Mouse (Mus musculus): Measurements from ENCODE around the gene A730049H05Rik. TPM values are rescaled to one million over a fixed set of nuclear protein-coding genes. Genes with fewer than 3 reads are reported as not detected.

A730049H05Rik gene
- total RNA-seq (2021) = under 1 TPM; 0.33 to 0.43 TPM

DNA sequence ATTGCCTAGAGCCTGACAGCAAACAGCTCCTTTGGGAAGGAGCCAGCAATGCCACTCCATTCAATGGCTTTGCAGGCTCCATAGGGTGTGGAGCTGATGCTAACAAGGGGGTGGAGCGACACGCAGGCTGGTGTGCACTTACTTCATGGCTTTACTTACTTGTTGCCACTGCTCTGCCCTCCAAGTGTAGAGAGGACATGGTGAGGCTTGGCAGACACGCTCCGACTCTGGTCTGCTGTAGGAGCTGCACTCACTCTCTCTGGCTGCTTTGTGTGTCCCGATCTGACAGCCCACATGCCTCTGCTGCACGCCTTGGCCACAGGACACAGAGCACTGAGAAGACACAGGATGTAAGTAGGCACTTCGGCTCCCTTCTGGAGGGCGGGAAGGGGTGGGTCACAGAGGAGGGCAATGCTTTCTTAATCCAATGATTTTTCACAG is at the start of gene A730049H05Rik:
Gene A730049H05Rik (plus strand): TSS at position 168 of the 441 bp plus-strand sequence.
- no peak for DNase-seq

DNA sequence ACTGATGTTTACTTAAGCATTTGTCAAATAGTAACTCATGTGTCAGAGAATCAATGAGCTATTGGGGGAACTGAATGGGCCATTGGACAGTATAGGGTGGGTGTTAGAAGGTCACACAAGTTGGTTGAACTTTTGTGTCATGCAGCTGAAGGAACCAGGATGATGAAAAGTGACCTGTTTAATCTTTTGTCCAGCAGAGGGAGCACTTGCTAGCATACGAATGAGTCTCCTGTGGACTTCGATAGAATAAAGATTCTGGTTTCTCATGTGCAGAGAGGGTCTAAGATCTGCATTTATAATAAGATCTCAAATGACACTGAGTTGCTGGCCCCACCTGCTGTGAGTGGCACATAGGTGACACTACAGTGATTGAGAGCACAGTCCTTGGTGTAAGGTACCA is 39.9 kb upstream of the A730049H05Rik start:
- peak; percentile 27 for DNase-seq

DNA sequence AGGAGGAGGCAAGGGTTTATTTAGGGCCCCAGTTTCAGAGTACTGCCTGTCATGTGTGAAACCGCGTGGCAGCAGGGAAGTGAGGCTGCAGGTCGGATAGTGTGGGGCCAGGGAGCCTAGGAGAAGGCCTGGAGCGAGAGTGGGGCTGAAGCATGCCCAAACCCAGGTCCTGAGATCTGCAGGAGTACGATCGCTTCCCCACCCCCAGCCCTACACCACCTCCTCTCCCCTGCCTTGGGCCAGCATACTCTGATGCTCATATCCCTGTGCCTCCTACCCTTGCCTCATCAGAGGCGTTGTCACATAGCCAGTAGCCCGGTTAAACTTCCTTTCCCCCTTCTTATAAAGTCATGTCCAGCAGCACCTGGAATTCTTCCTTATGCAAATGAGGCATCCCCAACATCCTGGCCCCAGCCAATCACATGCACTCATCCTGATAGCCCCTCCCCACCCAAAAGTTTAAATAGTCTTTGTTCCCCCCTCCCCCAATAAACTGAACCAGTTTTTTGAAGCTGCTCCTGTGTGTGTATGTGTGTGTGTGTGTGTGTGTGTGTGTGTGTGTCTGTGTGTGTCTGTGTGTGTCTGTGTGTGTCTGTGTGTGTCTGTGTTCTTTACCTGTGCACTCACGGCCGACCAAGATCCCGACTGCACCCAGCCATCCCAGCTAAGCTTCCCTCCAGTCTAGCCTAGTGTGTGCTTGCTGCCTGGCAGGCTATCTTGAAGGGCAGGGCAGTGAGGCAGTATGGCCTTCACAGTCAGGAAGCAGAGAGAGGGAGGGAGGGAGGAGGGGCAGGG is 36.9 kb upstream of the A730049H05Rik start:
- no peak for DNase-seq

DNA sequence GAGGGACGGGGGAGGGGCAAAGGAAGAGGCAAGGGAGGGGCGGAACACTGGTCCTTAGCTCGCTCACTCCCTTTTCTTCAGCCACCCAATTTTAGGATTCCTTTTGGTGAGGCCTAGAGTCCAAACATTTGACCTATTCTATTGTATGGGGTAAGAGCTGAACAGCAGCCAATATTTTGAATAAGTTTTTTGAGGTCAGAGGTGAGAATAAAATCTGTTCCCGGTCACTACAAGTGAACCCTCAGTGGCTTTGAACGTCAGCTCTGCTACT is 36.4 kb upstream of the A730049H05Rik start:
- DNase-seq = no peak

DNA sequence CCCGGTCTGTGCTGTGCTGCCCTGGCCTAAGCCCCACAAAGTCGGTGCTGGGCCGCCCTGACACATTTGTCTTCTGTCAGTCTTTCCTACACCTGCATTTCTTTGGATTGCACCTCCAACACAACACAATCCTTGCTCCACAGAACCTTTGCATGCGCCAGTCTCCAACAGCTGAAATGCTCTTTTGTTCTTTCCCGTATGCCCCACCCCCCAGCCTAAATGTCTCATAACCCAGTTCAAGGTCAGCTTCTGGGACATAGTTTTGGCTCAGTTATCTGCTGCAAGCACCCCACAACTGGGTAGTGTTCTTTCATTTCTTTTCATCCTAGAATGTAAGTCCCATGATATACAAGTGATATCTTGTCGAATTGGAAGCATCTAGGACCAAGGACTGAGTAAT is 34.8 kb upstream of the A730049H05Rik start:
- no peak for DNase-seq

DNA sequence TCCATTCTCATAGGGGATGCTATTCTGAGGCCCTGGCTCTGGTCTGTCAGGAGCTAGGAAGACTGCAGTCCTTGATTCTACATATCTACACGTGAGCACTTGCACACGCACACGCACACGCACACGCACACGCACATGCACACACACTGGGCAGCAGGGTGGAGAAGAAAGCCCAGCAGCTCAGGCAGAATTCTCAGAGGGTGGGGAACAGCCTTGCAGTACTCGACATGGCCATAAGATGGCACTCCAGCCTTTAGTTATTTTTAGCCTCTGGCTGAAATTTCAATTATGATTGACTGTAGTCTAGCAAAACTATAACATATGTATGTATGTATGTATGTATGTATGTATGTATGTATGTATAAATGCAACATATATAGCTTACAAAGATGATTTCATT is 31.5 kb upstream of the A730049H05Rik start:
- peak; percentile 76 for DNase-seq

DNA sequence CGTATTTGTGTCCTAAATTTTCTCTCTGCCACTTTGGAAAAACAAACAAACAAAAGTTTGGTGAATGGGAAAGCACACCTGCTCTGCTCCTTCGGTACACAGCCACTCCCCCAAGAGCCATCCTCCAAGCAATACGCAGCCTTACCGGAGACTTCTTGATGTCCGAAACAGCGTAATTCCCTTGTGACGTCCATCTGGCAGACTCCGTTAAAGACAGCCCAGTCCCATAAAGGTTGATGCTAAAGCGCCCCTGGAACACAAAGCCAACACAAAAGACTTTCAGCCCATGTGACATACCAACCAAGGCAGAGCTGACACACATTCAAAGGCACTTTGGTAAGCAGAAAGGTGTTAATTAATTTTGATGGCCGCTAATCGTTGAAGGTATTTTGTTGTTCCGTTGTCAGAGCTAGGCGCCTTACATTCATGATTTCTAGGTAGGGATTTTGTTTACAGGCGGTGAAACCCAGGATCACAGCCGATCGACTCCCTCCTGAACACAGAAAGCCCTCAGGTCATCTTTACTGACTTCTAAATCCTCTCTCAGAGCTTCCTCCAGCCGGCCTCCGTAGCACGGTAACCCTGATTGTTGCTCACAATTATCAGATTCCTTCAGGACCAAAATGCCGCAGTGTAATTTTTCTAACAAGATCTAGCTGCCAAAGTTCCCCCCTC is 29.4 kb upstream of the A730049H05Rik start:
- DNase-seq = no peak

DNA sequence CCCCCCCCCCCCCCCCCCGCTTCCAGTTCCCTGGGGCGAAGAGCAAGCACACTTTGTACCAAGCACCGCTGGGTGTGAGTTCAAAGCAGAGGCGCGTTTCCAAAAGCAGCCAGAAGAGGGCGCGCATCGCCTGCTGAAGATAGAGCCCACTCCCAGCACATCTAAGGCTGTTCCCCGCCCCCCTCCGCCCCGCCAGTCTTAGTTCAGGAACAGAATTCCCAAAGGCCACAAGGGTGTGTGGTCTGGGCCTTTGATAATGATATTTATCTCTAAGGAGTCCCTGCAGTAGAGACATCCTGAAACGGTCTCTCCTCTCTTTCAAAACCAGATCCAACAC is 28.9 kb upstream of the A730049H05Rik start:
- peak; percentile 95 for DNase-seq

DNA sequence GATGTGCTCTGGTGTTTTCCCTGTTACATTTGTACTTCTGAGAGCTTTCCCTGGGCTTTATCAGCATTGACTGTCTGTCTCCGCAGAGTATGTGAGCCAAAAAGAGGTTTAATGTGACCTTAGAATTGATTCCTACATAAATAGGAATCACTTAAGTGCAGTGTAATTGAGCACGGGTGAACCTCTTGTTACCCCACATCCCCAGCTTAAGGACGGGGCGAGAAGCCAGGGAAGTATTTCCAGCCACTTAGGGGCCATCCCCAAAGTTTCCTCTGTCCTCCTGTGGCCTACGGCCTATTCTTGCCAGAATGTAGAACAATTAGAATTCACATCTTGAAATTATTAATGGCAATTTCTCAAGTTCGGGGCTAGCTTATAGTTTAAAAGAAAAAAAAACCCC is 22.5 kb upstream of the A730049H05Rik start:
- no peak for DNase-seq

DNA sequence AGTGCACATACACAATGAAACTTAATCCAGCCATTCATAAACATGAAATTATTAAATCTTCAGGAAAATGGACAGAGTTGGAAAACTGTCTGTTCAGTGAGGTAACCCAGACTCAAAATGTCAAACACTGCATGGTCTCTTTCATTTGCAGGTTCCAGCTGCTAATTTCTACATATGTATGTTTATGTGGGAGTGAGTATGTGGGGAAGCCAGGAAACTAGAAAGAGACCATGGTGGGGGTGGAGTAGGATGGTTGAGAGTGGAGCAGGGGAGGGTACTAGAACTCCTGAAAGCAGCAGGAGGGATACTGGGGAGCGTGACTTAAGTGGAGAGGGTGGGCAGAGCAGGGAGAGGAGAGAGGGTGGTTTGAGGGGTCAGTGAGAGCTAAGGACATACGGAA is 14.8 kb upstream of the A730049H05Rik start:
- DNase-seq = no peak

DNA sequence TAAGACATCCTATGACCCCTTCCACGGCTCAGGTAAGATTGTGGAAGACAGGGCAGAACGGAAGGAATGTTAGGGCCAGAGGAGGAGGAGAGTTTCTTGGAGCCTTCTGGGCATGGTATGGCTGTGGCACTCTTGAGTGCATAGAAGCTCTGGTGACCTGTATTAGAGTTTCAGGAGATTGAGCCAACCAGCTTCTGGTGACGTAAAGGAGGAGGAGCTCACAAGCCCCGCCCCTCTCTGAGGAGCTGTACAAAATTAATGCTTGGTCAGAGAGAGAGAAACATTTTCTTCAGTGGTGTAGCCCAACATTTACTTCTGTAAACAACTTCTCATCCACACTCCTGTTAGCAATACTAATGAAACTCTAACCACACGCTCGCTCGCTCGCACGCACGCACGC is 13.9 kb upstream of the A730049H05Rik start:
- no peak for DNase-seq

DNA sequence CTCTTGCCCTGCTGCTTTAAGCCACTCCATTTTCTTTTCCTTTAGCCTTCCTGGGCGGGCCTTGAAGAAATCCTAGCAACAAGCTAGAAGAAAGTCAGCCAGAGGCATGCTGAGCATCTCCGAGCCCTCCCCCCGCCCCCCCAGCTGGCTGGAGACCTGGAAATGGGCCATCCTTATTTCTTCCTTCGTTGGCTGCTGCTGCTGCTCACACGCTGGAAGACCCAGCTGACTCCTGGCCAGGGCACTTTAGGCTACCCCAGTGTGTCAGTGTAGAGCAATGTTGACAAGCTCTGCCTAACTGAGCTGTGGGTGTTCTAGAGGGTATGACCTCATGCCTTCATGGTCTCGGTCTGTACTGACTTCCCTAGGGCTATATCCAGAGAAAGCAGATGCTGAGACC is 13.1 kb upstream of the A730049H05Rik start:
- peak; percentile 62 for DNase-seq

DNA sequence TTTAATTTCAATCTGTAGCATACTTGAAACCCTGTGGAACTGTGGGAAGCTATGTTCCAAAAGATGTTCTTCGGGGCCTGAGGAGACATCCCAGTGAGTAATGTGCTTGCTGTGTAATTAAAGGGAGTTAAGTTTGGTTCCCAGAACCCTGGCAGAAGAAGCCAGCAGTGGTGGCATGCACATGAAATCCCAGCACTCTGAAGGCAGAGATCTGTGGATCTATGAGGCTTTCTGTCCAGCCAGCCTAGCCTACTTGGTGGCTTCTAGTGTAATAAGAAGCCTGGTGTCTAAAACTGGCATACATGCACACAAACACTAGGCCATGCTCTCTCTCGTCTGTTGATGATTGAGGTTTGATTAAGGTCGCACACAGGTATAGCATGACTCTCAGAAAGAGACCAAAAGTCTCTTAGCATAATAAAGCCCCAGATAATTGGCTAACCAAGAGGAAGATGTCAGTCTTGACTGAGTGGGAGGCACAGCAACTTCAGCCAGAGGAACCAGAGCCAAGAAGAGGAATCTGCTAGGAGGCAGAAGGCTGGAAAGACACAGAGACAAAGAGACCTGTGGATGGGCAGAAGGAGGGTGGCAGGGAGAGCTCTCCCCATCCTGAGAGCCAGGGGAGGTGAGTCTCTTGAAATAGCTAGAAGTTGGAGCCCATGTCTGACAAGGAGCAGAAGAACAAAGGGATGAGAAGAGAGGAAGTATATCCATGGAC is 11.9 kb upstream of the A730049H05Rik start:
- DNase-seq = no peak

DNA sequence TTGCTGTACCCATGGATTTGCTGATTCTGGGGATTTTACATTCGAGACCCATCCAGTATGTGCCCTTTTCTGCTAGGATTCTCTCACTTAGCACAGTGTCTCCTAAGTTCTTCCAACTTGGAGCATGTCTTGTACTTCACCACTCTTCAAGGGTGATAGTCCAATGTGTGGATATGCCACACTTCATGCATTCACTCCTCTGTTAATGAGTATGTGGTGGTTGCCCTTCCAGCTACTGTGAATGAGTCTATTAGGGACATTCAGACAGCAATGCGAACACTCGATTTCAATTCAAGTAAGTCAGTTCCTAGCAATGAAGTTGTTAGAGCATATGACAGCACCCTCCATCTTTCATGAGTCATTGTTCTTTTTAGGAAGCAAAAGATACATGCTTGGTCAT is 6.5 kb upstream of the A730049H05Rik start:
- no peak for DNase-seq

DNA sequence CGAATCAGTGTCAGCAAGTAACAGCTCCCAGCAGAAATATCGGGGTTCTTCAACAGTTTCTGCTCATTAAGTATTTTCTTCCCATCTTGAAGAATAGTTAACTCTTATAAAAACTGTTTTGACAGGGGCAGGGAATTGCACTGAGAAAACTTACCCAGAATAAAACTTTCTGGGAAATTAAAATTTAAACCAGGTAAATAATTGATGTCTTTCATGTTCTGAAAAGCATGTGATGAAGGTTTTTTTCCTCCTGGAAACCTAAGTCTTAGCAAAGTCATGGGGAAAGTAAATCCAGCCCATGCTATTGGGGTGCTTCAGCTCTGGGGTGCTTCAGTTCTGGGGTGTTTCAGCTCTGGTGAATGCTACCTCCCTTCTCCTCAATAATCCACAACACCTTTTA is 5.7 kb upstream of the A730049H05Rik start:
- DNase-seq = no peak

DNA sequence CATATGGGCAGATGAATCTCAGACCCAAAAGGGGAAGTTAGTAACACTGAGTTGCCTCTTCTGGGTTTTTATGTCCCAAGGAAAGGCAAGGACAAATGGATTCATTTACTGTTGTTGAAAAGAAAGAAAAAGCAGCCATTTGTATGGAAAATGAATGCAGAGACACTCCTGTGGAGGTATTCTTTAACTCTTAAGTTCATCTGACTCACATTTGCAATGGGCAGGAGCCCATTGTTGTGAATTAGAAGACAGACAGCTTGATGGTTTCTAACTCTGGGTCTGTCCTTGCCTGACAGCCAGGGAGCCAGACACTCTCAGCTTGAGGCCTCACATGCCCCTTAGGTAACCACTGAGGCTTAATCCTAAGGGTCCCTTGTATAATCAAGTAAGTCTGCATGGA is 4.7 kb upstream of the A730049H05Rik start:
- DNase-seq = no peak

DNA sequence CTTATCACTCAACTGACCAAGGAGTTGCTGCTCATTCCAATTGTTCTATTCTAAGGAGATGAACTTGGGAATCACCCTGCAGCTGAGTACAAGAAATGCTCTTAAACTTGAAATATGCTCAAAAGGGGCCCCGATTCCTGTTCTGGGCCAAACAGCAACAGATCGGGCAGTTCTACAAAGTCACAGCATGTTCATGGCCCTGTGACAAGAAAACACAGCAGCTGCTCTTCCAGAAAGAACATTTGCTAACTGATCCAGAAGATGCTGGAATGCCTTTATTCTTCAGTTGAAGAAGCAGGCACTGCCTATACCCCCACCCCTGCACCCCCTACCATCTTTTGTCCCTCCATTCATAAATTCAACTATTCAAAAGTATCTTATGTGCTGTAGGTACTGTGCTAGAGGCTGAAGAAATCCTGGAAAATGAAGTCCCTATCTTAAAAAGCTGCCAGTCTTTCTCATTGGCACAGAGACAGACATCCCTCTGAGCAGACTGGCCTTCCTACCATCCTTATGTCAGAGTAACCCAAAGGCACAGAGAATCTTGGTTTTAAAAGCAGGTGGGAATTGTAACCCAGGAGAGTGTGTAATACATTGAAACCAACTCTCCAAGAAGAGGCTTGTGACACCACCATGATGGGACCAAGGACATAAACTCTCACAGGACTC is 3.4 kb upstream of the A730049H05Rik start:
- no peak for DNase-seq

DNA sequence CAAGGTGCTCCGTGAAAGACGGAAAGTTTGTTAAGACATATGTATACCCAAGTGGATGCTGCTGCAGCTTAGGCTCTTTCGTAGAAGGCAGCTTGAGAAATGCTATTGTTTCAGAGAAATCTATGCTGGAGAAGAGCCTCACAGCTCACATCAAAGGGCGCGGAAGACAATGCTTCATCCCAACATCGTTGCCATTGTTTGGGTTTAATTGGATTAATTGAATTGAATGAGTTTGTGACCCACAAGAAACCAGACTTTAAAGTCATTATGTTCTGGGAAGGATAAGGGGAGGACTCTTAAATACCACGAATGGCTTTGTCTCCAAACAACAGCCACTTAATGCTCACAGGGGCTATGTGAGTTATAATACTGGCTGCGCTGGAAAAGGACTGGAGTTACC is 1.4 kb downstream of the A730049H05Rik start:
- DNase-seq = no peak

DNA sequence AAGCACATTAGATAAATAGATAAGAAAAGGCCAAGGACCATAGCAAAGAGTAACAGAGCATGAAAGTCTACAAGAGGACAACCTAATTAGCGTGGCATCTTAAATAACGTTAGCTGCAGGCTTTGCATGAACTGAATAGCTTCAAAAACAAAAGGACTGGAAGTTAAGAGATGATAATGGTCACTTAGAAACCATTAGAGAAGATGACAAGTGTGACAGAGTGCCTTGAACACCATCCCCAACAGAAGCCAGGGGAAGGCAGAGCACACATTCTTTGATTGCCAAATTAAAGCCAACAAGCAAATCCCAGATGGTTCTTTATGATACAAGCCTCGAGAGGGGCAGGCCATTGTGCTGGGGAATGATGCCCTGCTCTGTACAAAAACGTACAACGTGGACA is 5.3 kb downstream of the A730049H05Rik start:
- DNase-seq = no peak

DNA sequence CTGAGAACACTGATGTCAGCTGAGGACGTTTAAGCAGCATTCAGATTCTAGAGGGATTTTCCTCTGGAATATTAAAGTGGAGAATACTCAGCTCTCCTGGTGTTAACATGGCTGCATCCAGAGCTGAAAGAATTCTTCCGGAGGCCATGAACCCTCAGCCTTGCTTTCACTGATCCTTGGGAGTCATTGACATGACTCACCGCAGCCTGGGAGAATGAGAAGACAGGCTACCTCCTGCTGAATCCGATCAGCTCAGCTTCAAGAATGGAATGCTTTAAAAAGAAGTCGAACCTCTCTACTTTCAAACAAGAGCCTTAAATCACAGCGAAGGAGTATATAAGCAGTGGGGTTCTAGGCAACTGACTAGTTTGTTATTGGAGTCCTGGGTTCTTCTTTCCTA is 5.7 kb downstream of the A730049H05Rik start:
- DNase-seq = no peak

DNA sequence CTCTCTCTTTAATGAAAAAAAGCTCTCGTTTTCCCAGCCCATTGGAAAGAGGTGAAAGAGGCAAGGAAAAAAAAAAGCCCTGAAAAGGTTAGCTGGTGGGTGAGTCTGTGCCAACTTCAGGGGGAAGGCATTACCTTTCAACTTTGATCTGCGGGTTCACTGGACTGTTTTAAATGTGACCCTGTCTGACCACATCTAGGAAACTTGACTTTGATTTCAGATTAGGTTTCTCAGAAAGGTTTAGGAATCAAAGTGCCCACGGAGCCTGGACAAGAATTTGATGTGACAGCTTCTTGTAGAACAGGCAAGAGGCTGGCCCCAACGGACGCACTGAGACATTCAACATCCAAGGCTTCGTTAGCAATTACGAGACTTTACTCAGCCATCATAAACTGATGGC is 7.7 kb downstream of the A730049H05Rik start:
- DNase-seq = no peak

DNA sequence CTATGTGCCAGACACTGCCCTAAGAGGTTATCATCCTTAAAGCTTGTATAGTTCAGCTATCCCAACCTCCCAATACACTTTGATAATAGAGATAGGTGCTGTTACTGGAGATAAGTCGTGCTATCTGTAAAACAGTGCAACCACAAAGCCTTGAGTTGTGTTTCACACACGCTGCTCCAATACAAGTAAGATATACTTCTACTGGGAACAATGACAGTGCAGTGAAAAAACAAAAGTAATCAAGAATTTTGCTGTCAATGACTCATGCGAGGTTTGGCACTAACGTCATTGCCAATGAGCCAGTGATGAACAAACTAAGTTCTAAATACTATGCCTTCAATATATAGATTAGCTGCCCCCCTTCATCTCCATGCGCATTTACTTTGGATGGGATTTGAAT is 10.3 kb downstream of the A730049H05Rik start:
- DNase-seq = no peak

DNA sequence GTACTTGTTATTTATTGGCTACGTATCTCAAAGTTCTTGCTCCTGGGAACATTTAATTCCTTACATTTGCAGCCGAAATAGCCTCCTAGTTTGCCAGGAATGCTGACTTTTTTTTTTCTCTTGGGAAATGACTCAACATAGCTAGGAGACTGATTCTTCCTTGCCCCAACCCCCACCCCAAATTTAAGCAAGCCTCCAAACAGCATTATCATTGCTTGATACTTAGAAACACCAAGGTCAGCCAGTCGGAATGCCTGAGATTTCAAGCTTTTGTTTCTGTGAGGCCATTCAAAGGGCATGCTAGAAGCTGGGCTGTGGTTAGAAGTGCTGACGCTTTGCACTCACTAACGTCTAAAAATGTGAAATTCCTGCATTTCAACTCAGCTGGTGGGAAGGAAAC is 11.1 kb downstream of the A730049H05Rik start:
- peak; percentile 36 for DNase-seq

Data from heart, postnatal 4 days (tissue).